Mouse (Mus musculus) cerebellum, adult 2 months (tissue): ENCODE measurements around the gene Nkap. TPM values are rescaled to one million over a fixed set of nuclear protein-coding genes. Genes with fewer than 3 reads are reported as not detected.

Experiments
- DNase-seq, 2 experiments: peaks; one replicate each; pipeline ENCODE4 v3.0.0; 2021
- H3K27ac ChIP-seq: fragments of 200-500 bp; 2 replicates; pipeline ENCODE4 v1.5.1; 2012; ENCODE audit warnings: low read length, control low read depth, inconsistent platforms; ENCODE audit not compliant: insufficient read depth
- H3K27me3 ChIP-seq: fragments of 200-500 bp; 2 replicates; pipeline ENCODE4 v1.6.1; 2012; ENCODE audit warnings: inconsistent platforms, mild to moderate bottlenecking, low read length, moderate library complexity; ENCODE audit not compliant: control insufficient read depth, insufficient read depth
- H3K4me1 ChIP-seq: fragments of 200-500 bp; 2 replicates; pipeline ENCODE4 v1.6.1; 2011; ENCODE audit warnings: low read length; ENCODE audit not compliant: control insufficient read depth, insufficient read depth
- H3K4me3 ChIP-seq: fragments of 200-500 bp; replicated peaks from 2 replicates; pipeline ENCODE3; 2011; ENCODE audit warnings: mild to moderate bottlenecking, low read depth, low read length, control low read depth; ENCODE audit not compliant: insufficient read depth
- CTCF ChIP-seq: fragments of 200-500 bp; IDR thresholded peaks from 2 replicates; pipeline ENCODE4 v1.5.1; 2011; ENCODE audit warnings: low read depth, mild to moderate bottlenecking, control low read depth, low read length, moderate library complexity, borderline replicate concordance; ENCODE audit not compliant: insufficient read depth
- POLR2A ChIP-seq: fragments of 200-500 bp; IDR thresholded peaks from 2 replicates; pipeline ENCODE4 v1.6.1; 2011; ENCODE audit warnings: low read length, control low read depth, borderline replicate concordance; ENCODE audit not compliant: insufficient read depth
- WGBS: fragments of 180-500 bp; shearing (Covaris S2); methylation state at CpG from one replicate; pipeline ENCODE4 v1.1.7; 2018; 5-methylcytosine and 5-hydroxymethylcytosine counted together
- polyA plus RNA-seq: library from polyadenylated mRNA; depleted of rRNA; stranded (reverse); fragments of >200 nt; gene quantifications from 2 replicates; pipeline ENCODE4 v1.2.3, GENCODE M21; 2012

Gene Nkap
- polyA plus RNA-seq, 1 experiment = 6.1 TPM

GRCm38 (mm10) chrX:37091457-37091856 is 35.1 kb upstream of the Nkap start:
- 81% methylated on average over 3 of the region's 3 CpGs for whole genome bisulfite sequencing
- Histone ChIP-seq H3K27ac (no peak overlapping the region), H3K4me1 (no peaks in the 10 kb centered on the region), H3K4me3 (no peak overlapping the region), H3K27me3 (no peaks in the 10 kb centered on the region)
- TF ChIP-seq POLR2A = no peak
- no peak for TF ChIP-seq CTCF
- no peak for DNase-seq

DNA sequence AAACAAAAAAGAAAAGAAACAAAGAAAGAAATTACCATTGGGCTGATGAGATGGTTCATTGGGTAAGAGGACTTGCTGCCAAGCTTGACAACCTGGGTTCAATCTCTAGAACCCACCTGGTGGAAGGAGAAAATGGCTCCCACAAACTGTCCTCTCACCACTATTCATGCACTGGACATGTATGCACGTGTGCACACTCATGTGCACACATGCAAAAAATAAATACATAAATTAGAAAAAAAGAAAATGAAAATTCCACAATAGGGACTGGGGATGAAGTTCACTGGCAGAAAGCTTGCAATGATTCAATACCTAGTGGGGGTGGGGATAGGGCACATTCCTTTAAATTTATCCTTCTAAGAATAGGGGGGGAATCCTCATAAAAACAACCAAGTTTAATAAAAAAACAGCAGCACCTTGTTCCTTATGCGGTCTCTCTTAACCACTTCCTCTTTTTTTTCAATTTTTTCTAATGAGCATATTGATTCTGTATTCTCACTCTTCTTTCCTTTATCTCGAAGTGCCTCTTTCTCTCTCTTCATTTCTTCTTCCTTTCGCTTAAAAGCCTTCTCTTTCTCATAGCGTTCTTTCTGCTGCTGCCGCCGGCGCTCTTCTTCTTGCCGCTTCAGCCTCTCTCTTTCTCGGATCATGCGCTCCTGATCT is 31.4 kb upstream of the Nkap start:
- Histone ChIP-seq H3K4me3 (no peak overlapping the region), H3K27ac (no peak overlapping the region), H3K4me1 (no peaks in the 10 kb centered on the region), H3K27me3 (no peaks in the 10 kb centered on the region)
- TF ChIP-seq CTCF (no peak), POLR2A (no peak)
- WGBS = 94% methylated on average over 11 of the region's 11 CpGs
- DNase-seq = no peak

DNA sequence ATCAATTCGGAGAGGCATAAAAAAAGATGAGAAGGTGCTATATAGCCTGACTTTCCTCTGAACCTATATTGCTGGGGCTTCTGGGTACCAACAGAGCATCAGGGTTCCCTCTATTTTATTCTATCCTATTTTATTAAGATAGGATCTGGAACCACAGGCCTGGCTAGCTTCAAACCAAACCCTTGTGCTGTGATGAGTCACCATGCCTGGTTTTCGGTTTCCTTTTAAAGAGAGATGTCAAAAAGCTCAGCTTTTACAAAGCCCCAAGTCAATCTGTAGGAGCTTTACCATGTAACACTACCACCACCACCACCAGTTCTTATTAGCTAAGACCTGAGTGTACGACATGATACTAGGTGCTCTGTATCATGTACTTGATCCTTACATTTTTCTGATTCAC is 27.9 kb upstream of the Nkap start:
- H3K4me3 ChIP-seq = no peak overlapping the region
- no peaks in the 10 kb centered on the region for H3K4me1 ChIP-seq
- no peak overlapping the region for H3K27ac ChIP-seq
- WGBS = 90% methylated on average over 3 of the region's 3 CpGs
- DNase-seq = no peak
- TF ChIP-seq CTCF (no peak), POLR2A (no peak)
- no peaks in the 10 kb centered on the region for H3K27me3 ChIP-seq

DNA sequence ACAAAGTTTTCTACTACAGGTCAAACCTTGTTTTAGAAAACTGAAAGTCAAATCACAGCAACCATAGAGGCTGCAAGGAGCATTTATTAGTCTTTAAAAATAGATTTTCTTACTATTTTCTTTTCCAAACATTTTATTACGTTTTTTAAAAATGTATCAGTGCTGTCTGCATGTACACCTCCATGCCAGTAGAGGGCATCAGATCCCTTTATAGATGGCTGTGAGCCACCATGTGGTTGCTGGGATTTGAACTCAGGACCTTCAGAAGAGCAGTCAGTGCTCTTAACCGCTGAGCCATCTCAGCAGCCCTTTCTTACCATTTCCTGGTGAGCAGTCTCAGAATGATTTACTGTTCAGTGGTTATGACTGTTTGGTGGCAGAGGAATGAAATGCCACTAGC is 22.8 kb upstream of the Nkap start:
- Histone ChIP-seq H3K27me3 (no peaks in the 10 kb centered on the region), H3K4me3 (no peak overlapping the region), H3K27ac (no peak overlapping the region), H3K4me1 (no peaks in the 10 kb centered on the region)
- no peak for DNase-seq
- 76% methylated on average over 2 of the region's 2 CpGs for WGBS
- TF ChIP-seq CTCF (no peak), POLR2A (no peak)

DNA sequence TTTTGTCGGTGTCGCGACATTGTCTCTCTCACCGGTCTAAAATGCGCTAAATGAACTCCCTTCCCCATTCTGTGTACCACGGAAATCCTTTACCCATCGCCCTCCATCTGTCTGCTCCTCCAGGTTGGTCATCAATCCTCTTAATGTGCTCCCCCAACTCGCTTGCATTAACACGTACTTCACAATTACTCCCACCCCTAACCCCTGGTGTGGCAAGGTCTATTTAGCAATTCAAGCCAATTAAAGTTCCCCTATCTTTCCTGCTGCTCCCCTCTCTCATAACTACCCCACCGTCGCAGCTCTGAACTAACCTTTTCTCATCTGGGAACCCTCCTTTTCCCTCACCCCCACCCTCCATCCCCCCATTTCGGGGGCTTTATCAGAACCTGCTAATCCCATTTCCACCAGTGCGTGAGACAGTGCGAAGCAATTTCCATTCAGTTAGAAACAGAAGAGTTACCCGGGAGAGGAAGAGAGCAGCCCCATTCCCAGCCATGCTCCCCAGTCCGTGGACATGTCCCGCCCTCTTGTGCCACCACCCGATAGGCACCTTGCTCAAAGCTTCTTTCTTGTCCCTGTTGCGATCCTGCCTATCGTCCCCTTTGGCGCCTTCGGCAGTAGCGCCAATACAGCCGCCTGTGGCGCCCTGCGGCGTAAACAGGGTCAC is 16.9 kb upstream of the Nkap start:
- no peaks in the 10 kb centered on the region for H3K4me1 ChIP-seq
- no peaks in the 10 kb centered on the region for H3K27me3 ChIP-seq
- TF ChIP-seq CTCF (no peak), POLR2A (no peak)
- H3K27ac ChIP-seq = peak overlapping the region; percentile 36; the same call in 1 of the 2 replicates
- peak in 1 of 2 experiments; percentile 7 for DNase-seq
- H3K4me3 ChIP-seq = peak overlapping the region; percentile 84
- WGBS = 8% methylated on average over 27 of the region's 27 CpGs

GRCm38 (mm10) chrX:37110193-37110880 is 16.3 kb upstream of the Nkap start, which contains the start of gene Upf3b:
Upf3b (minus strand) TSS chrX:37110322.
- Histone ChIP-seq H3K4me1 (no peaks in the 10 kb centered on the region), H3K4me3 (peak within 1 kb of the TSS; percentile 84), H3K27ac (peak within 1 kb of the TSS; percentile 36; the same call in 1 of the 2 replicates), H3K27me3 (no peaks in the 10 kb centered on the region)
- TF ChIP-seq CTCF (no peak), POLR2A (peak; percentile 68; the same call in 1 of the 2 replicates)
- WGBS = 9% methylated on average over 30 of the region's 30 CpGs
- peak; percentile 87 to 96 for DNase-seq

DNA sequence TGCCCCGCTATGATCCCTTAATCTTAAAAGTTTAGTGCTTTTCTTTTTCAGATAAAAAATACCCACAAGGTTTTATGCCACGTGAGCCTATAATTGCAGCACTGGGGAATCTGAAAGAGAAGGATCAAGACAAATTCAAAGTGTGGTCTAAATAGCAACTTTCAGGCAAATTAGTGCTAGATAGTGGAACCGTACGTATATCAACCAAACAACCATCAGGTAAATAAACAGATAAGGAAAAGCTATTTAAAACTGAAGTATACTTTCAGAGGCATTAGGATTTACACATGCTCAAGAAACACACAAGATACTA is 15.8 kb upstream of the Nkap start:
- no peaks in the 10 kb centered on the region for H3K27me3 ChIP-seq
- WGBS = 76% methylated on average over 4 of the region's 4 CpGs
- no peak overlapping the region for H3K27ac ChIP-seq
- H3K4me3 ChIP-seq = no peak overlapping the region
- no peaks in the 10 kb centered on the region for H3K4me1 ChIP-seq
- TF ChIP-seq POLR2A = no peak
- no peak for TF ChIP-seq CTCF
- no peak for DNase-seq
